Mouse (Mus musculus) liver, adult 2 months (tissue): ENCODE results near the gene Pigyl.

Source experiments
- CTCF ChIP-seq: fragments of 200-500 bp; IDR thresholded peaks from 2 replicates; pipeline ENCODE4 v1.5.1; 2011; ENCODE audit warnings: low read depth, low read length, control low read depth
- POLR2A ChIP-seq: fragments of 200-500 bp; IDR thresholded peaks from 2 replicates; pipeline ENCODE4 v1.6.1; 2011; ENCODE audit warnings: low read length, control low read depth; ENCODE audit not compliant: insufficient read depth; ENCODE audit errors: extremely low read depth

DNA sequence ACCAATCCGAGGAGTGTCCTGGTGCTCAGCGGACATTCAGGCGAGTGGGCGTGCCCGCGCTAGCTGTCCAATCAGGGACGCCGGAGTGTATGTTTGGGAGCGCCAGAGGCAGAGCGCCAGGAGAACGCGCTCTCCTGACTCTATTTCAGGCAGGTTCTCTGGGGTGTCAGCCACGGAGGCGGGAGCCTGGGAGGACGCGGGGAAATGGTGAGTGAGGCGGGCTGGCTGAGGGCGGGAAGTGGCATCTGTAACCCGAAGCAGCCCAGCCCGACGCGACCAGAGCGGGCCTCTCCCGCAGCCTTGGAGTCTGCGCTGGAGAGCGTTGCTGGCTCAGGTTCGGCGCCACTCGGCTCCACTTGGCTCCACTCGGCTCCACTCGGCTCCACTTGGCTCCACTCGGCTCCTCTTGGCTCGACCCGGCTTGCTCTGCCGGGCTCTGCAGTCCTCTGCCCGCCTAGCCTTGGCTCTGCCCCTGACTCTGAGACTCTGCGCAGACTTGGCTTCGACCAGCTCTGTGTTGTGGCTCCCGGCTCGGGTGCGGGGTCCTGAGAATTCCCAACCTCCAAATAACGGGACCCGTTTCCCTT, 31.5 kb downstream of the Pigyl start, which contains the start of gene Zfp872:
- no peak for TF ChIP-seq CTCF
- TF ChIP-seq POLR2A = no peak
